Mouse (Mus musculus) kidney, adult 2 months (tissue): ENCODE measurements at regions not wholly inside any gene's neighbourhood (a gene's known extent, or its start where the extent isn't known, plus 50 kb on each side); places are given as distances from the start of the nearest gene placed in this dataset.

Source experiments
- CTCF ChIP-seq: fragments of 200-500 bp; conservative IDR thresholded peaks from 2 replicates; pipeline ENCODE4 v1.5.1; 2011; ENCODE audit warnings: low read depth, mild to moderate bottlenecking, control low read depth, low read length, moderate library complexity, mixed read lengths; ENCODE audit not compliant: insufficient read depth, insufficient read length
- POLR2A ChIP-seq: fragments of 200-500 bp; IDR thresholded peaks from one replicate; pipeline ENCODE4 v1.6.1; 2011; ENCODE audit warnings: low read depth, low read length, control low read depth

DNA sequence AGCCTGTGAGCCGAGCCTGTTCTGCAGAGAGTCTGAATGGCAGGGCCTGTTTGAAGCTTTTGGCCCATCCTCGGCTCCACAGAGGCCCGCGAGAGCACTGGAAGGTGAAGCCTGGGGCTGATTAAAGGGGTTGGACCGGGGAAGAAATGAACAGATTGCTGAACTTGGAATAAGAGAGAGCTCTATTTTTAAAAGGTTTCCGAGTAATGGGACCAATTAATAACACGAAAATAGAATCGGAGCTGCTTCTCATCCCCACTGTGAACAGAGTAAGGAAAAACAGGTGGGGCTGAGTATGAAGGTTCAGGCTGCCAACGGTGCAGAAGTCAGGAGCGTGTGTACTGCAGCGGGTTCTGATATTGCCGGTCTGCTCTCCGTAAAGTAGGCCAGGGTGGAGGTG lies 313.2 kb downstream of the Rwdd3 start:
- no peak for TF ChIP-seq POLR2A
- no peak for TF ChIP-seq CTCF
